Mouse (Mus musculus) midbrain, embryonic 13.5 days (tissue): ENCODE data around the gene Bpifa6. TPM values are rescaled to one million over a fixed set of nuclear protein-coding genes. Genes with fewer than 3 reads are reported as not detected.

ENCODE experiments used
- ATAC-seq: fragments of 200-750 bp; cut with Nextera tagmentation; 2 replicates; pipeline ENCODE4 v1.8.0; 2017; ENCODE audit warnings: mild to moderate bottlenecking, moderate TSS enrichment, moderate library complexity
- H3K27ac ChIP-seq: fragments of 300-500 bp; sonication (generic); 2 replicates; pipeline ENCODE4 v1.5.1; 2015; ENCODE audit warnings: inconsistent platforms, mild to moderate bottlenecking, moderate library complexity
- H3K27me3 ChIP-seq: fragments of 300-500 bp; sonication (generic); 2 replicates; pipeline ENCODE4 v1.6.1; 2015; ENCODE audit warnings: mild to moderate bottlenecking, inconsistent platforms
- H3K36me3 ChIP-seq: fragments of 300-500 bp; sonication (generic); 2 replicates; pipeline ENCODE4 v1.6.1; 2015; ENCODE audit warnings: mild to moderate bottlenecking, inconsistent platforms
- H3K4me1 ChIP-seq: fragments of 300-500 bp; sonication (generic); replicated peaks from 2 replicates; pipeline ENCODE4 v1.6.1; 2015; ENCODE audit warnings: inconsistent platforms
- H3K4me2 ChIP-seq: fragments of 300-500 bp; sonication (generic); replicated peaks from 2 replicates; pipeline ENCODE4 v1.6.1; 2015; ENCODE audit warnings: moderate library complexity, mild to moderate bottlenecking, inconsistent platforms
- H3K4me3 ChIP-seq: fragments of 300-500 bp; sonication (generic); replicated peaks from 2 replicates; pipeline ENCODE4 v1.5.1; 2015; ENCODE audit warnings: mild to moderate bottlenecking, inconsistent platforms
- H3K9ac ChIP-seq: fragments of 300-500 bp; sonication (generic); replicated peaks from 2 replicates; pipeline ENCODE4 v1.6.1; 2015; ENCODE audit warnings: mild to moderate bottlenecking, inconsistent platforms
- H3K9me3 ChIP-seq: fragments of 300-500 bp; sonication (generic); 2 replicates; pipeline ENCODE4 v1.6.1; 2016; ENCODE audit warnings: mild to moderate bottlenecking, inconsistent platforms
- WGBS: fragments of 180-500 bp; shearing (Covaris S2); methylation state at CpG from one replicate; pipeline ENCODE4 v1.1.7; 2015; 5-methylcytosine and 5-hydroxymethylcytosine counted together
- polyA plus RNA-seq: library from polyadenylated mRNA; unstranded; fragments of >200 nt; fragmentation: Nextera tagmentation; extraction: Ambion mirVana; gene quantifications from 2 replicates; pipeline ENCODE4 v1.2.1, GENCODE M21; 2015

Bpifa6 gene
- polyA plus RNA-seq = not detected in 2 replicates

DNA sequence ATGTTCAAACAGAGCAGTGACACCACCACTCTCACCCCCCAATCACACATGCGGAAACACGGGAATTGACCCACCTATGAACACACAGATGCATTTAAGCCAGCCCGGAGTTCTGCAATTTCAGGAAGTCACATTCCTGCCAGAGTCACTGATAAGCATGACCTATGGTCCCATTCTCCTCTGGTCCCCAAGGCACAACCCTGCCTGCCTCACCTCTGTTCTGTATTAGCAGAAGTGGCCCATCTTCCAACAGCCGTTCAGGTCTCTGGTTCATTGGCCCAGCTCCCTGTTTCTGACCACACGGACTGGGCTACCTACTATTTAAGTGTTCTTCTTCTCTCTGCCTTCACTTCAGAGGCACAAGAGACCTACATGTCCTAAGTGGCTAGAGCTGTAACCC, at the start of gene Bpifa6:
Gene Bpifa6 (plus strand): TSS at position 364 of the 400 bp plus-strand sequence.
- Histone ChIP-seq H3K4me3 (no peak within 1 kb of the TSS), H3K4me1 (no peaks in the 10 kb centered on the region), H3K36me3 (no peaks in the 10 kb centered on the region), H3K9me3 (no peaks in the 10 kb centered on the region), H3K27ac (no peak within 1 kb of the TSS), H3K27me3 (no peaks in the 10 kb centered on the region), H3K9ac (no peak within 1 kb of the TSS), H3K4me2 (no peak within 1 kb of the TSS)
- 92% methylated on average over 5 of the region's 5 CpGs for WGBS
- ATAC-seq = no peak

DNA sequence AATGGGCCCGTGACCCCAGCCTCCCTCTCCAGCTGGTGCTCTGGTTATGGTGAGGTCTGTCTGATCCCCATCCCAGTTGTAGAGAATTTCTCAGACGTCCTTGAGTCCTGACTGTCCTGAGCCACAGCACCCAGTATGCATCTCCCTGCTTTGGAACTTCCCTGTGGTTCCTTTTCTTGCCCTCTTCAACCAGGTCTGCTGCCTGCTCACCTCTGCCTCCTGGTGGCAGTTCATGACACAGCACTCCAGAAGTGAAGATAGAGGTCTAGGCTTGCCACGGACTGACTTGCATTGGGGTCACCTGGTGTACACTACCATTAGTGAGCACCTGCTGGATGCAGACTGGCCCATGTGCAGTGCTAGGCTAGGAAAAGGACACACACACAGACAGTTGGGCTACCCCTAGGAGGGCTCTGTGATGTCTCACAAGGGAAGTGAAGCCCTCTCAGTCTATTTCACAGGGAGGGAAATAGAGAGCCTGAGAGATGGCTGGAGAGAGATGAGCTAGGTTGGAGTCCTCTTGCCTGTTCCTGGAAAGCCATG, 44.8 kb upstream of the Bpifa6 start:
- Histone ChIP-seq H3K4me2 (no peak overlapping the region), H3K27ac (no peak overlapping the region), H3K9me3 (no peaks in the 10 kb centered on the region), H3K4me1 (peaks cover 7% of the 10 kb centered on the region), H3K9ac (no peak overlapping the region), H3K4me3 (no peak overlapping the region), H3K36me3 (no peaks in the 10 kb centered on the region), H3K27me3 (no peaks in the 10 kb centered on the region)
- WGBS = 52% methylated on average over 3 of the region's 3 CpGs
- peak; percentile 65; the same call in 1 of the 2 replicates for ATAC-seq

DNA sequence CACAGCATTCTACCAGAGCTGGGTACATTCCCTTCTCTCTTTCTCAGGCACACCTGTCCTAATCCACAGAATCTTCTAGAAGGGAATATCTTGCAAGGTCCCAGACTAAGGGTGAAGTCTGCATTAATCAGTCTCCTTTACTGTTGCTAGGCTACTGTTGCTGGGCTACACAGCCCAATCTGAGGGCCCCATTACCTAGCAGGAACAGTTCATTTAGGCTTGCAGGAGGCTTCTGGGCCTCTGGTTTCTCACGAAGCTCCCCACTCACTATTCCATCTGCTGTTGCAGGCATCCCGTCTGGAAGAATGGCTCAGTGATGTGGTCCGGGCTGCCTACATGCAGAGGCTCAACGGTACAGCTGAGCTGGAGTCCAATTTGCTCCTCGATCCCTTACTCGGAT, 43.6 kb upstream of the Bpifa6 start:
- 54% methylated on average over 6 of the region's 6 CpGs for WGBS
- no peak overlapping the region for H3K27ac ChIP-seq
- no peak overlapping the region for H3K4me2 ChIP-seq
- H3K4me3 ChIP-seq = no peak overlapping the region
- H3K4me1 ChIP-seq = peaks cover 7% of the 10 kb centered on the region
- no peak overlapping the region for H3K9ac ChIP-seq
- no peaks in the 10 kb centered on the region for H3K9me3 ChIP-seq
- ATAC-seq = peak; percentile 62; the same call in 1 of the 2 replicates
- H3K27me3 ChIP-seq = no peaks in the 10 kb centered on the region
- H3K36me3 ChIP-seq = no peaks in the 10 kb centered on the region

DNA sequence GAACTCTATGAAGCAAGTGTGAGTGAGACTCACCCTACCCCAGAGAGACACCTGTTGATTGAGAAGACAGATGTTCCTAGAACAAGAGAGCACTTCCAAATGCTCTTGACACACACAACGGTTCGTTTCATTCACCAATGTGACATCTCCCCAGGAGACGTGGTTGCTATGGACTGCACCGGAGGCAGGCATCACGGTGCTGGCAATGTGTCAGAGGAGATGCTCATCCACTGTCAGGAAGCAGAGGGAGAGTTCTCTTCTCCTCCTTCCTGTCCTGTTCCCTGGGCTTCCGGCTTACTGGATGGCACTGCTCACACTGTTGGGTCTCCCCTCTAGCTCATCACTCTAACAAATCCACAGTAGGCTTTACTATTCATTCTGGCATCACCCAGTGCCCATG, 41.4 kb upstream of the Bpifa6 start:
- Histone ChIP-seq H3K27me3 (no peaks in the 10 kb centered on the region), H3K4me3 (no peak overlapping the region), H3K9me3 (no peaks in the 10 kb centered on the region), H3K9ac (no peak overlapping the region), H3K36me3 (no peaks in the 10 kb centered on the region), H3K27ac (no peak overlapping the region), H3K4me2 (no peak overlapping the region), H3K4me1 (peaks cover 7% of the 10 kb centered on the region)
- ATAC-seq = no peak
- 69% methylated on average over 6 of the region's 6 CpGs for WGBS

DNA sequence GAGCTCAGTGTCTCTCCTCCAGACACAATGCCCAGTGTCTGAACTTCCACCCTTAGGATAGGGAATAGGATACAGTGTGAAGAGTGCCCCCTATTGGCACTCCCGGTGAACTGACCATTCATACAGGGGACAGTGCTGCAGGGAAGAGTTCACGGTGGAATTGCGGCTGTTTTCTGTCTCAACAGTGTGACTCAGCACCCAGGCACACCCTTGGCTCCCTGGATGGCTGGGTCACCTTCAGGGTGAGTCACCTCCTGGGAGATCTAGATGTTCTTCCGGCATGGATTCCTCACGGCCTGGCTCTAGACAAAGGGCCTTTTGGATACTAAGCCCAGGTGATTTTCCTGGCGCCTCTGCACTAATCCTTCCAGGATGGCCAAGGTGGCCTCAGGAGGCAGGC, 39.4 kb upstream of the Bpifa6 start:
- no peak overlapping the region for H3K9ac ChIP-seq
- peaks cover 7% of the 10 kb centered on the region for H3K4me1 ChIP-seq
- H3K9me3 ChIP-seq = no peaks in the 10 kb centered on the region
- WGBS = 92% methylated on average over 6 of the region's 6 CpGs
- no peak overlapping the region for H3K27ac ChIP-seq
- no peak for ATAC-seq
- H3K27me3 ChIP-seq = no peaks in the 10 kb centered on the region
- no peak overlapping the region for H3K4me2 ChIP-seq
- H3K4me3 ChIP-seq = no peak overlapping the region
- H3K36me3 ChIP-seq = no peaks in the 10 kb centered on the region

DNA sequence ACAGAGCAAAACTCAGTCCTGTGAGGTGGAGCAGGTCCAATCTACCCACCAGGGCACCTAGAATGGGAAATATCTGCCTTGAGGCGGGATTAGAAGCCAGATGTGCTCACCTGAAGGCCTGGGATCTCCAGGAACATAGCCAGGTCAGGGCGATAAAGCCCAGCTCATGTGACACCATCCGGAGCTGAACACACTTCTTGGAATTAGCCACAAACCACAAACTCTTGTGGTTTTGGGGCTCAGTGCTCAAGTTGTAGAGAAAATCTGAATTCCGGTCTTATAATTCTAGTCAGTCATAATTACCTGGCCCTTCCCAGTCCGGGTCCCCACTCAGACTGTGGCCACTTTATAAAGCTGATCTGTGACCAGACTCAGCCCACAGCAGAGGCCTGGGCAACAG, 36.9 kb upstream of the Bpifa6 start, which contains the start of gene Bpifb4:
Gene Bpifb4 (plus strand): TSS at position 370 of the 400 bp plus-strand sequence.
- H3K9ac ChIP-seq = no peak within 1 kb of the TSS
- WGBS = 89% methylated on average over 5 of the region's 5 CpGs
- H3K27me3 ChIP-seq = no peaks in the 10 kb centered on the region
- H3K4me1 ChIP-seq = no peaks in the 10 kb centered on the region
- H3K36me3 ChIP-seq = no peaks in the 10 kb centered on the region
- H3K4me2 ChIP-seq = no peak within 1 kb of the TSS
- no peak for ATAC-seq
- H3K9me3 ChIP-seq = no peaks in the 10 kb centered on the region
- no peak within 1 kb of the TSS for H3K27ac ChIP-seq
- H3K4me3 ChIP-seq = no peak within 1 kb of the TSS

DNA sequence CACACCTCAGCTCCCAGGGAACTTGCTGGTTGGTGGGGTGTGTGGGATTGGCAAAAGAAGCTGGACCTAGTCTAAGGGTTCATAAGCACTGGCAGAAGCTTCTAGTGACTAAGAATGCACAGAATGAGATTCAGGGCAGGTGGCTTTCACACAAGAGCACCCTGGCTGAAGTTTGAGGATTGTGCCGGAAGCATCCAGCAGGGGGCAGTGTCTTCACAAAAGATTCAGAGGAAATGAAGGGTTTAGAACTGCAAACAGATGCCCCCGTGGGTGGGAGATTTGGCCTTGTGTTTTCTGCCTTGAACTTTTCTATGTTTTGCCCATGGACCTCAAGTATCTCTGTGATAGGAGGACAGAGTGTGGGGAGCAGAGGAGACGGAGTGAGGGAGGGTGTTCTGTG, 31.2 kb upstream of the Bpifa6 start:
- H3K27me3 ChIP-seq = no peaks in the 10 kb centered on the region
- 43% methylated on average over 3 of the region's 3 CpGs for WGBS
- no peak overlapping the region for H3K9ac ChIP-seq
- H3K9me3 ChIP-seq = no peaks in the 10 kb centered on the region
- no peak overlapping the region for H3K27ac ChIP-seq
- no peaks in the 10 kb centered on the region for H3K36me3 ChIP-seq
- ATAC-seq = no peak
- no peak overlapping the region for H3K4me2 ChIP-seq
- H3K4me3 ChIP-seq = no peak overlapping the region
- H3K4me1 ChIP-seq = no peaks in the 10 kb centered on the region

DNA sequence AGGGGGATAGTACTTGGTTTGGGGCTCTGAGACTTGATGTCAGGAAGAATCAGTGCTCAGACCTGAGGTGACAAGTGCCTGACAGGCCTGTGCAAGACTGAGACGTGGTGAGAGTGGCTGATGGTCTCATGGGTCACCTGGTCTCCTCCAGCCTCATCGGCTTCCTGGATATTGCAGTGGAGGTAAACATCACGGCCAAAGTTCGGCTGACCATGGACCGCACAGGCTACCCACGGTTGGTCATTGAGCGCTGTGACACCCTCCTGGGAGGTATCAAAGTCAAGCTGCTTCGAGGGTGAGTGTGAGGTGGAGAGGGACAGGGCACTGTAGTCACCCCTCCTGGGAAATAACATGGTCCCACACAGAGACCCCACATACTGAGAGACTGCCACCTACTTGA, 30.2 kb upstream of the Bpifa6 start:
- WGBS = 90% methylated on average over 8 of the region's 8 CpGs
- H3K9ac ChIP-seq = no peak overlapping the region
- H3K27ac ChIP-seq = no peak overlapping the region
- no peaks in the 10 kb centered on the region for H3K27me3 ChIP-seq
- H3K36me3 ChIP-seq = no peaks in the 10 kb centered on the region
- no peak overlapping the region for H3K4me2 ChIP-seq
- no peak for ATAC-seq
- no peaks in the 10 kb centered on the region for H3K9me3 ChIP-seq
- no peak overlapping the region for H3K4me3 ChIP-seq
- no peaks in the 10 kb centered on the region for H3K4me1 ChIP-seq

DNA sequence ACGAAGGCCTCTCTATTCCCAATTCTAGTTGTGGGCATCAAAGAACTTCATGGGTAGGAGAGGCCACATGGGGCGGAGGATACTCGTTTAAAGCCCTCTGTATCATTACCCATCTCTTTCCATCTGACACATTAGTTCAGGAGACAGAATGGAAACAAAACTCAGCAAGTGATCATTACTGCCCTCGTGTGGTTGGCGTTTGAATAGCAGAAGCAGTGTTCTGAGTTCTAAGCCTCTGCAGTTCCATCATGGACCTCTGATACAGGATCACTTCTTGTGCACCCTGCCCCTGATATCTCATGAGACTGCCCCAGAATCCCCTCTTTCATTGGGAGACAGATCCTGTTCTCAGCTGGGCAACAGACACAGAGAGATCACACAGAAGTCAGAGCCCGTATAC, 21.8 kb upstream of the Bpifa6 start:
- Histone ChIP-seq H3K4me2 (no peak overlapping the region), H3K9me3 (no peaks in the 10 kb centered on the region), H3K36me3 (no peaks in the 10 kb centered on the region), H3K4me1 (no peaks in the 10 kb centered on the region), H3K4me3 (no peak overlapping the region), H3K27ac (no peak overlapping the region), H3K27me3 (no peaks in the 10 kb centered on the region), H3K9ac (no peak overlapping the region)
- ATAC-seq = no peak
- WGBS = 30% methylated on average over 6 of the region's 6 CpGs

DNA sequence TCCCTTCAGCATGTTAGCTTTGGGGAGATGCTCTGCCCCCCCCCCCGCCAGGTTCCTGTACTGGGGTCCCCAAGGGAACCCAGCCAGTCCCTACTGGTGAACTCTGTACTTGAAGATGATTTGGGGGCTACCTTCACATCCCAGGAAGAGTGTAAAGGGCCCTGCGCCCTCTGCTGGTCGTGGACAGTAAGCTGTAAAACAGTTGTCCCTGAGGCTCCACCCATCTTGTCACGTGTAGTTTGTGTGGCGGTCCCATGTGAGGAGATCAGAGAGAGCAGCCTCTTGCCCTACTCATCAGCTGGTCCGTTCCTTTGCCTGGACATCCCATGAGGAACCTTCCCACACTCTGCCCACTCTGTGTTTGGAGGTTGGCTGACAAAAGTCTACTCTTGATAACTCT, 20.9 kb upstream of the Bpifa6 start:
- Histone ChIP-seq H3K4me2 (no peak overlapping the region), H3K27me3 (no peaks in the 10 kb centered on the region), H3K4me1 (no peaks in the 10 kb centered on the region), H3K9ac (no peak overlapping the region), H3K9me3 (no peaks in the 10 kb centered on the region), H3K4me3 (no peak overlapping the region), H3K27ac (no peak overlapping the region), H3K36me3 (no peaks in the 10 kb centered on the region)
- WGBS = 8% methylated on average over 6 of the region's 6 CpGs
- ATAC-seq = no peak

DNA sequence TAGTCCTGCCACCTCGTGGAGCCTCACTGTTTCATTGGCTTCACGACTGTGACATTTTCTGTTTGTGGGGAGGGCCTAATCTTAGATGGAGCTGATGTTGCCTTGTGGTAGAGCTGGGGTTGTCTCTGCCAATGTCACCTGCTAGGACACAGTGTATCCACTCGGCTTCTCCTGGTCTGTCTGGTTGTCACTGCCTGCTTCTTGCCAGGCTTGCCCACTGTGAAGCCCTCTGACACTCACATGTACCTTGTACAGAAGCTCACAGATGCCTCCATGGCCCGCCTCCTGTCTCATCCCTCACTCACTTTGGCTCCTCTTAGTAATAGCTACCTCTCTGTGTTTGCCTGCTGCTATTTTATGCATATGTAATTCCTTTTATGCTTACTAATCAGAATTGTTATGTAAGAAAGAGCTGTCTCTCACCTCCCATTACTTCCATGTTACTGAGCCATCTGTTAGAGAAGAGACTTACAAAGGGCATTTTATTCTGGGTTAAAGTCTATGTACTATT, 11.9 kb upstream of the Bpifa6 start:
- Histone ChIP-seq H3K4me2 (no peak overlapping the region), H3K36me3 (no peaks in the 10 kb centered on the region), H3K27me3 (no peaks in the 10 kb centered on the region), H3K9me3 (no peaks in the 10 kb centered on the region), H3K27ac (no peak overlapping the region), H3K4me3 (no peak overlapping the region), H3K9ac (no peak overlapping the region), H3K4me1 (no peaks in the 10 kb centered on the region)
- ATAC-seq = no peak
- WGBS = 83% methylated on average over 4 of the region's 4 CpGs

DNA sequence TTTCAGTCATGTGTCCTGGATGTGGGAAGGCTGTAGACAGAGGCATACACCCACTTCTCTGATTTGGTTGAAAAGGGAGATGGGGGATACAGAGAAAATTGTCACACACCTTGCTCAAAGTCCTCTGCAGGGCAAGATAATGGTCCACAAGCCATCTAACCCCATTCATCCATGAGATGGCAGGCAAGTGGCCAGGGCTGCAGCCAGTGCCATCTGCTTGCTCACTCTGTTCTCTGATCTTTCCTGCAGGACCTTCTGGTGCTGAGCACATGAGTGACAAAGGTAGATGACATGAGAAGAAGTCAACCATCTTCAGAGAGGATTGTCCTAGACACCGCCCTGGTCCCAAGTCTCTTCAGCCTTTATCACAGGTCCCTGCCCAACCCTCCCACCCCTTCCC, 11.4 kb upstream of the Bpifa6 start:
- H3K36me3 ChIP-seq = no peaks in the 10 kb centered on the region
- H3K9me3 ChIP-seq = no peaks in the 10 kb centered on the region
- H3K4me2 ChIP-seq = no peak overlapping the region
- H3K27me3 ChIP-seq = no peaks in the 10 kb centered on the region
- H3K4me1 ChIP-seq = no peaks in the 10 kb centered on the region
- H3K4me3 ChIP-seq = no peak overlapping the region
- 100% methylated on average over 1 of the region's 1 CpGs for WGBS
- no peak overlapping the region for H3K9ac ChIP-seq
- H3K27ac ChIP-seq = no peak overlapping the region
- ATAC-seq = no peak

DNA sequence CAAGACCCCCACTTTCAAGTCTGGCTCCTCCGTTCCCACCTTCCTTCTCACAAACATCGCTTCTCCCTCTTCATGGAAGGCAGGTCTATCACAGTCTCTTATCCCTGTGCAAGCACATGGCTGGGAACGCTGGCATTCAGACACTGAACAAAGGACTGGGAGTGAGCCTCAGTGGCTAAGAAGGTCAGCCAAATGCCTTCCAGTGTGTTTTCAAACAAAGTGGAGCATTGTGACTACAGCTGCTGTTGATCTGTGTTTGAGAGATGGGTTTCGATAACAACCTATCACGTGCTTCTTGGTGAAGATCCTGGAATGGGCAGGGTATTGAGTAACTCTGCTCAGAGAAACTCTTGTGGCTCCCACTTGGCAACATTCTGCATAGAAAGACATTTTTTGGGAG, 4.5 kb upstream of the Bpifa6 start:
- no peaks in the 10 kb centered on the region for H3K36me3 ChIP-seq
- WGBS = 69% methylated on average over 5 of the region's 5 CpGs
- no peaks in the 10 kb centered on the region for H3K9me3 ChIP-seq
- H3K27ac ChIP-seq = no peak overlapping the region
- no peaks in the 10 kb centered on the region for H3K27me3 ChIP-seq
- no peak for ATAC-seq
- H3K4me3 ChIP-seq = no peak overlapping the region
- no peak overlapping the region for H3K4me2 ChIP-seq
- no peaks in the 10 kb centered on the region for H3K4me1 ChIP-seq
- H3K9ac ChIP-seq = no peak overlapping the region
